Mouse (Mus musculus) bone marrow macrophage, adult 2 months (primary cell): ENCODE measurements around the gene Mars. TPM values are rescaled to one million over a fixed set of nuclear protein-coding genes. Genes with fewer than 3 reads are reported as not detected.

Source experiments
- H3K27ac ChIP-seq: 2 replicates; pipeline ENCODE4 v1.5.1; 2012; ENCODE audit warnings: low read depth, low read length; ENCODE audit not compliant: insufficient read depth
- H3K4me1 ChIP-seq: 2 replicates; pipeline ENCODE4 v1.6.1; 2012; ENCODE audit warnings: low read length; ENCODE audit not compliant: control insufficient read depth, insufficient read depth
- H3K4me3 ChIP-seq: 2 replicates; pipeline ENCODE4 v1.5.1; 2012; ENCODE audit warnings: mild to moderate bottlenecking, low read length, moderate library complexity; ENCODE audit not compliant: insufficient read depth
- CTCF ChIP-seq: IDR thresholded peaks from 2 replicates; pipeline ENCODE4 v1.5.1; 2012; ENCODE audit warnings: low read depth, mild to moderate bottlenecking, low read length, moderate library complexity
- POLR2A ChIP-seq: IDR thresholded peaks from 2 replicates; pipeline ENCODE4 v1.6.1; 2012; ENCODE audit warnings: mild to moderate bottlenecking, low read depth, low read length, borderline replicate concordance
- polyA plus RNA-seq: library from polyadenylated mRNA; stranded (reverse); fragments of >200 nt; gene quantifications from 2 replicates; pipeline ENCODE4 v1.2.4, GENCODE M21; 2012; ENCODE audit not compliant: missing spikeins, insufficient read depth, insufficient read length

The Mars gene
- polyA plus RNA-seq, 1 experiment, result 34.9 TPM

- no peak overlapping the region for H3K4me3 ChIP-seq
- peaks cover 14% of the 10 kb centered on the region for H3K4me1 ChIP-seq
Measured at GRCm38 (mm10) chr10:127293590-127294113, 17.9 kb downstream of the Mars start.

GRCm38 (mm10) chr10:127292987-127293538 lies 18.5 kb downstream of the Mars start:
- TF ChIP-seq POLR2A (no peak), CTCF (no peak)
- H3K4me1 ChIP-seq, result peaks cover 14% of the 10 kb centered on the region
- H3K4me3 ChIP-seq, result peak overlapping the region; percentile 29; the same call in 1 of the 2 replicates
- H3K27ac ChIP-seq, result peak overlapping the region; percentile 49

More at GRCm38 (mm10) chr10:127293590-127294113, 17.9 kb downstream of the Mars start:
- no peak for TF ChIP-seq CTCF
- TF ChIP-seq POLR2A, result no peak
- peak overlapping the region; percentile 49; the same call in 1 of the 2 replicates for H3K27ac ChIP-seq

GRCm38 (mm10) chr10:127291881-127292638 lies 19.5 kb downstream of the Mars start:
- TF ChIP-seq POLR2A, result no peak
- no peak for TF ChIP-seq CTCF
- peak overlapping the region; percentile 21 for H3K27ac ChIP-seq
- peak overlapping the region; percentile 70 for H3K4me3 ChIP-seq
- H3K4me1 ChIP-seq, result peaks cover 18% of the 10 kb centered on the region

DNA sequence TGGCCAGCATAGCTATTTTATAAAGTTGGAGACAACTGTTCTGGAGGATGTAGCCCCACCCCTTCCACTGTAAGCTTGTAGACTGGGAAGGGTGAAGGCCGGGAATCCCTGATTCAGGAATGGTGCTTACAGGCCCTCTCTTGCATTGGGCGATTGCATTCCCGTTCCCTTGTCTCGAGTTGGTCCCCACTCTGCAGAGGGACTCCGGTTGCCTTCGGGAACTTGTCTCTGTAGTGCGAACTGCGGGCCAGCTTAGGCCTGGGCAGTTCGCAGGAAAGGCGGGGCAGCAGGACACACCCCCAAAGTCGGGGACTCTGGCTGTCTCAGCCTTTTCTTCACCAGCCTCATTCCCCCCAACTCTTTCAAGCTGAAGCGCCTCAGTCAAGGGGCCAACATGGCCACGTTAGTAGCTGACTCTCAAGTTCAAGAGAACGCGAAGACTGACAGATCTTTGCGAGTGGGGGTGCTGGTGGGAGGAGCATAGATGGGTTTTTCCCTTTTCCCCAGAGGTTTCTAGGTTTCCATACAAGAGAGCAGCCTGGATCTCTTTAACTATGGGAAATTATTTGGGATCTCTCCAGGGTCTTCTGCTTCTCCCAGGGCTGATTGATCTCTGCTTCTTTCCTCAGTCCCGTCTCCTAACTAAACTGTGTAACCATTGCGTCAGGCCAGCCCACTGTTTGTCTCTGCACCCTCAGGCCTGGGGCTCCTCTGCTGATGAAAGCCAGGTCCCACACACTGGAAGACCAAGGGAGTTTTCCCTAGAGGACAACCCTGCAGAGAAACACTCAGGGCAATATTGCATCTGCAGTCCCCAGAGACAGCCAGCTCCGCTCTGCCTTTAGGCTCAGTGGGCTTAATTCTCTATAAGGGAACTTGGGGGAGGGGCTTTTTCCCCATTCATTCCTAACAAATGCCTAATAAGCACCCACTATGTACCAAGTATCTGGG lies 20.4 kb downstream of the Mars start:
- peaks cover 22% of the 10 kb centered on the region for H3K4me1 ChIP-seq
- TF ChIP-seq CTCF (no peak), POLR2A (no peak)
- H3K27ac ChIP-seq, result peak overlapping the region; percentile 77
- H3K4me3 ChIP-seq, result peak overlapping the region; percentile 70

GRCm38 (mm10) chr10:127290307-127290929 lies 21.2 kb downstream of the Mars start:
- peak overlapping the region; percentile 91 for H3K27ac ChIP-seq
- H3K4me3 ChIP-seq, result peak overlapping the region; percentile 71
- H3K4me1 ChIP-seq, result peaks cover 22% of the 10 kb centered on the region
- no peak for TF ChIP-seq CTCF
- peak; percentile 90; the same call in 1 of the 2 replicates for TF ChIP-seq POLR2A

DNA sequence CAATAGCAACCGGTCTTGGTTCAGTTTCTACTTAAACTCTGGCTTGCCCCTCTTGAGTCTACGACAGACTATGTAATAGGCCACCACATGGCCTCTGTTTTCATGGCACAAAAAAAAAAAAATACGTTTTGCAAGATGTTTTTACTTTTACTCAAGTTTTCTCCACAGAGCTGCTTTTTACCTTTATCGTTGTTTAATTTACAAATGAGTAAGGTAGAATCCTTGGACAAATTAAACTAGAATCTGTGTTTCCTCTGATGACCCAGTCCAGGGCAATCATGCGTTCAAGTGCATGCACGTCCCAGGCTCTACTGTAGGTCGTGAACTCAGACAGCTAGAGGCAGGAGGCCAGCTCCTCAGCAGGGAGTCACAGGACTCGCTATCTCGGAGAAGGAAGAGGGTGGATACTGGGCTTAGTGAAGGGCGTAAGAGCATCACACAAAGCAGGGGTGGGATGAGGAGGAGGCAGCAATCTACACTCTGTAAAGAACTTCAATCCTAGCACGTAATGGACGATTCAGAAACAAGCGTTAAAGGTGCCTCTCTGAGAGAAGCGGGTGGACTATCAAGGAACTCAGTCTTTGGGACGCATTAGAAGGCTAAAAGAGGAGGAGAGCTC lies 21.9 kb downstream of the Mars start:
- H3K27ac ChIP-seq, result peak overlapping the region; percentile 91
- TF ChIP-seq CTCF (no peak), POLR2A (no peak)
- H3K4me1 ChIP-seq, result peaks cover 22% of the 10 kb centered on the region
- peak overlapping the region; percentile 71 for H3K4me3 ChIP-seq

DNA sequence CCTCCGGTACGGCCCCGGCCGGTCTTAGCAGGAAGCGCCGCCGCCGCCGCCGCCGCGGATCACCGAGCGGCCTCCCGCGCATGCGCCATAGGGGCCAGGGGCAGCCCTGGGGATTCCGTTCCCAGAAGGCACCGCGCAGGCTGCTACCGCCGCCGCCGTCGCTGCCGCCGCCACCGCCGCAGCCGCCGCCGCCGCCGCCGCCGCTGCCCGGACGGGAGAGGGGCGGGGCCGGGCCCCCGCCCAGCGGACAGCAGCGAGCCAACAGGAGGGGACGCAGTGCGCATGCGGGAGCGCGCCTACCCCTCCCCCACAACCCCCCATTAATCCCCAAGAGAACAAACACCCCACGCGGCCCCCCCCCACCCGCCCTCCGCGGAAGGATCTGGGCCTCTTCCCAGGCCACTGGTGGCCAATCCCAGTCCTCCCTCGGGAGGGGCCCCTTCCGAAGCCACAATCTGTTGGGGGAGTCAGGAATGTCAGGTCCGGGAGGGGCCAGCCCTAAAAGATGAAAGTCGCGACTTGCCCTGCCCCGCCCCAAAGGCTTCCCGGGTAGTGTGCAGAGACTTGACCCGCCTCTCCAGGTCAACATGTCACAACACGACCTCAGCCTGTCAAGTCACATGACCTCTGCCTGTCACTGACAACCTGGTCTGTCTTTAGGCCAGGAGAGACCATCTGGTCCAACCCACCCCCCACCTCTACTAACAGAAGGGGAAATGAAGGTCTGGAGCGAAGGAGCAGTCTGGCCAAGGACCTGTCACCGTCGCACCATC lies 22.6 kb downstream of the Mars start, which contains the start of gene Mbd6:
Gene Mbd6, minus strand, starts transcription at position 219 of the 773 bp plus-strand sequence.
- TF ChIP-seq POLR2A (no peak), CTCF (no peak)
- Histone ChIP-seq H3K4me1 (peaks cover 22% of the 10 kb centered on the region), H3K27ac (peak within 1 kb of the TSS; percentile 91), H3K4me3 (peak within 1 kb of the TSS; percentile 71)

DNA sequence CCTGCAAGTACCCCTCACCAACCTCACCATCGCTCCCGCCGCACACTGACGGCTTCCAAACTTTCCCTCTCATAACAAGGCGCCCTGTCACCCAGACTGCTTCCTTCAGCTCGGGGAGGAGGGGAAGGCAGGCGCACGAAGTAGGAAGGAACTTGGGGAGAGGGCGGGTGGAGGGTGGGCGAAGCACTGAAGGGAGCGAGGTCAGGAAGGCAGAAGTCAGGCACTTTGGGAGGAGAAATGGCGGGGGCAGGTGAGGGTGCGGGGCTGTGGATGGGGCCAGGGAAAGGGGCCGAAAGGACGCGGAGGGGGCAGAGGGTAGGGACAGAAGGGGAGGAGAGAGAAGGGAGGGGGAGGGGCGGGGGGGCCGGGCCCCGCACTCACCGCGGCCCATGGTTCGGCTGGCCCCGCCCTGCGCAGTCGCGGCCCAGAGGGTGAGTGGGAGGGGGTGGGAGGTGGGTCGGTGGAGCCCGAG lies 23.2 kb downstream of the Mars start:
- H3K27ac ChIP-seq, result peak overlapping the region; percentile 91
- peak overlapping the region; percentile 71 for H3K4me3 ChIP-seq
- TF ChIP-seq POLR2A (no peak), CTCF (no peak)
- H3K4me1 ChIP-seq, result peaks cover 18% of the 10 kb centered on the region
